Mouse (Mus musculus): ENCODE results near the gene Gm10065. TPM values are rescaled to one million over a fixed set of nuclear protein-coding genes. Genes with fewer than 3 reads are reported as not detected.
"Not testable (repeated sequence)": the region's sequence is repeated elsewhere in the genome, so short reads cannot be mapped to it uniquely, and the experiment has no call there.

Gene Gm10065
- polyA plus RNA-seq, 1 experiment from 2014 or later = not detected

DNA sequence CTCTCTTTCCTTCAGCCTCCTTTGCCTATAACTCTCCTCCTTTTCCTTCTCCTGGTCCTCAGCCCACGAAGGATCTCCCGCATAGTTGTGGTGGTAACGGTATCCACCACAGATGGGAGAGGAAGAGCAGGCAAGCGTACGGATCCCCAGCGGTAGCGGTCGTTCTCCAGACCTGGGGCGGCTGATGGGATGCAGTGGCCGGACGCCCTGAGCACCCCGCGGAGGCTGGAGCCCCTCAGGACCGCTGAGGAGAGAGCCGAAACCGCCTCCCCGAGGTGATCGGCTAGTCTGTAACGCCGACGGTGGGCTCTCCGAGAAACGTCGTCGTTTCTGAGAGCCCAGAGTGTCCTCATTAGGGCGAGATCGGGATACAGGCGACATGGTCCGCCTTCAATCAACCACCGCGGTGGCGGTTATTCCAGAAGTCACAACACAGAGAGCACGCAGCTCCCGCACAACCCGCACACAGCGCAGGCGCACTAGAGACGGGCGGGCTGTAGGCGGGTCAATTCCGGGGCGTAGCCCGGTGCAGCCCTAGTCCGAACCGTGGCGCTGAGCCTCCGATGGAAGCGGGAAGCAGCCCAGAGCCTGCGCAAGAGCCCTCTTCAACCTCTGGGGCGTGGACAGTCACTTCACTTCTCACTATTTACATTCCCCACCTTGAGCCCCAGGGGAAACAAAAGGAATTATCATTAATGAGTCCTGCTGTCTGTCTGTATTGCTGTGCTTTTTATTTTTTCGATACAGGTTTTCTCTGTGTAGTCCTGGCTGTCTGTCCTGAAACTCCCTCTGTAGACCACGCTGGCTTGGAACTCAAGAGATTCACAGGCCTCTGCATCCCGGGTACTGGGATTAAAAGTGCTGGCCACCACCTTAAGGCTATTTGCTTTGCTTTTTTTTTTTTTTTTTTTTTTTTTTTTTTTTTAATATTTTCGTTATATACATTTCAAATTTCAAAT is 10.9 kb downstream of the Gm10065 start, which contains the start of gene Nkapl:
Nkapl (minus strand) TSS at position 449 of the 959 bp plus-strand sequence.
- 1% methylated on average over 54 of the region's 54 CpGs for WGBS
- DNase-seq (ENCODE audit: low spot score) = peak; percentile 90
- H3K4me3 ChIP-seq (ENCODE audit: low read depth, low read length) = peak within 1 kb of the TSS; percentile 54
- H3K36me3 ChIP-seq (ENCODE audit: control insufficient read depth, insufficient read depth, low read length) = no peaks in the 10 kb centered on the region
- no peaks in the 10 kb centered on the region for H3K27me3 ChIP-seq (replicated peaks; ENCODE audit: control insufficient read depth, insufficient read depth, low read length)
- H3K4me1 ChIP-seq (ENCODE audit: control insufficient read depth, insufficient read depth, low read length) = no peaks in the 10 kb centered on the region; the same call in 1 of the 2 replicates
- peak within 1 kb of the TSS; percentile 66 for H3K4me2 ChIP-seq (ENCODE audit: low read length)
- no peaks in the 10 kb centered on the region for H3K9me3 ChIP-seq (replicated peaks; ENCODE audit: control insufficient read depth, low read length)
- ATAC-seq = peak; percentile 99
- H3K9ac ChIP-seq (ENCODE audit: low read length) = peak within 1 kb of the TSS; percentile 72
- H3K27ac ChIP-seq (ENCODE audit: low read depth, low read length) = no peak within 1 kb of the TSS

DNA sequence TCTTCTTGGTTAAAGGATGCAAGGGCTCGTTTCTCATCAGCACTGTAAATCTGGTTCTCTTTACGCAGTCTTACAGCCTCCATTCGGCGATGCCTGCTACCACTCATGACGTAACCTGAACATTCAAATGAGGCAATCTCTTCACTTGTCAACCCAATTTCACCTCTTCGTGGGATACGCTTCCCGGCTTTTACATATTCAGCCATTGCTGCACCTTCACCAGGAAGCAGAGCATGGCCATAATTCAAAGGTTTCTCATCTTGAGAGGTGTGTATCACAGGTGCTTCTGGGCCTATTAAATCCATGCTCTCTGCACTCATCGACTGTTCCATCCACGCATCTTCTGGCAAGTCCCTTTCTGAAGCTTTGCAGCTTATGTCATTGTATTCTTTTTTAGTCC is 11.9 kb downstream of the Gm10065 start:
- no peaks in the 10 kb centered on the region for H3K27me3 ChIP-seq (replicated peaks; ENCODE audit: control insufficient read depth, insufficient read depth, low read length)
- H3K9ac ChIP-seq (ENCODE audit: low read length) = no peak overlapping the region
- ATAC-seq (no peak), DNase-seq (ENCODE audit: low spot score) (no peak)
- no peaks in the 10 kb centered on the region; the same call in 1 of the 2 replicates for H3K4me1 ChIP-seq (ENCODE audit: control insufficient read depth, insufficient read depth, low read length)
- no peak overlapping the region; the same call in 1 of the 2 replicates for H3K4me2 ChIP-seq (ENCODE audit: low read length)
- H3K27ac ChIP-seq (ENCODE audit: low read depth, low read length) = no peak overlapping the region
- H3K4me3 ChIP-seq (ENCODE audit: low read depth, low read length) = no peak overlapping the region
- no peaks in the 10 kb centered on the region for H3K36me3 ChIP-seq (ENCODE audit: control insufficient read depth, insufficient read depth, low read length)
- 87% methylated on average over 10 of the region's 10 CpGs for WGBS
- no peaks in the 10 kb centered on the region for H3K9me3 ChIP-seq (replicated peaks; ENCODE audit: control insufficient read depth, low read length)

DNA sequence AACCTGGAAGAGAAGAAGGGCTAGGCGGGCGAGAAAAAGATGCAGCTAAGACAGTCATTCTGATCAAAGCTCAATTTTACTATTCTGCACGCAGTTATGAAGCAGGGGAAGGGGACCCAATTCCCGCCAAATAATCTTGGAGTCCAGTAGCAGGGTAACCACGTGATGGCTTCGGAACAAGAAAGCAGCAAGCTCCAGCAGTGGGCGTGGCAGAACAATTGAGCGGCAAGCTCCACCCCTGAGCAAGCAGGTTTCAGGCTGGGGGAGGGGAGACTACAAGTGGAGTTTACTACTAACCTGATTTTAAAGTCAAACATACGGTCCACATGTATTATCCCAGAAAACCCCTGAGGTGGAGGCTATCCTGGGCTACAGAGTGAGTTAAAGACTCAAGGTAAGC is 16.7 kb downstream of the Gm10065 start:
- H3K4me2 ChIP-seq (ENCODE audit: low read length); H3K27ac ChIP-seq (ENCODE audit: low read depth, low read length); H3K27me3 ChIP-seq (replicated peaks; ENCODE audit: control insufficient read depth, insufficient read depth, low read length); H3K4me3 ChIP-seq (ENCODE audit: low read depth, low read length); ATAC-seq; H3K9ac ChIP-seq (ENCODE audit: low read length); H3K9me3 ChIP-seq (replicated peaks; ENCODE audit: control insufficient read depth, low read length); H3K36me3 ChIP-seq (ENCODE audit: control insufficient read depth, insufficient read depth, low read length); DNase-seq (ENCODE audit: low spot score); H3K4me1 ChIP-seq (ENCODE audit: control insufficient read depth, insufficient read depth, low read length): not testable (repeated sequence)
- 52% methylated on average over 9 of the region's 9 CpGs for WGBS

DNA sequence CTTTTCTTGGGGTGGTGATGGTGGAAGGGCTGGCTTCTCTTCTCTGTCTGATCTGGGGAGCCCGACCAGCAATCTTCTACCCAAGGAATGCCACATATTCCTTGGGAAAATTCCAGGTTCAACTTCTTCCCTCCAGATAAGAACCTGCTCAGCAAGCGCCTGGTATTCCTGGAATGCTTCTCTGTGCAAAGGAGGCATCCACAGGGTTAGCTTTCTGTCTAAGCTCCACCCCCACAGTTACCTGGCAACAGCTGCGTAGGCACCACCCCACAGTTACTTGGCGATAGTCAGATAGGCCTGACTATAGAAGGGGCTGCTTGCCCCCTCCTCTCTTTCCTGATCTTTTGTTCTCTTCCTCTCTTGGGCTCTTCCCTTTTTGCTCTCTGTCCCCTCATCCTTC is 22.9 kb downstream of the Gm10065 start:
- Histone ChIP-seq H3K27ac (ENCODE audit: low read depth, low read length) (no peak overlapping the region), H3K4me1 (ENCODE audit: control insufficient read depth, insufficient read depth, low read length) (peaks cover 8% of the 10 kb centered on the region), H3K36me3 (ENCODE audit: control insufficient read depth, insufficient read depth, low read length) (peaks cover 3% of the 10 kb centered on the region; the same call in 1 of the 2 replicates), H3K9ac (ENCODE audit: low read length) (no peak overlapping the region), H3K4me2 (ENCODE audit: low read length) (no peak overlapping the region), H3K9me3 (replicated peaks; ENCODE audit: control insufficient read depth, low read length) (no peaks in the 10 kb centered on the region), H3K27me3 (replicated peaks; ENCODE audit: control insufficient read depth, insufficient read depth, low read length) (no peaks in the 10 kb centered on the region), H3K4me3 (ENCODE audit: low read depth, low read length) (no peak overlapping the region)
- ATAC-seq (no peak), DNase-seq (ENCODE audit: low spot score) (no peak)
- WGBS = 9% methylated on average over 4 of the region's 4 CpGs

DNA sequence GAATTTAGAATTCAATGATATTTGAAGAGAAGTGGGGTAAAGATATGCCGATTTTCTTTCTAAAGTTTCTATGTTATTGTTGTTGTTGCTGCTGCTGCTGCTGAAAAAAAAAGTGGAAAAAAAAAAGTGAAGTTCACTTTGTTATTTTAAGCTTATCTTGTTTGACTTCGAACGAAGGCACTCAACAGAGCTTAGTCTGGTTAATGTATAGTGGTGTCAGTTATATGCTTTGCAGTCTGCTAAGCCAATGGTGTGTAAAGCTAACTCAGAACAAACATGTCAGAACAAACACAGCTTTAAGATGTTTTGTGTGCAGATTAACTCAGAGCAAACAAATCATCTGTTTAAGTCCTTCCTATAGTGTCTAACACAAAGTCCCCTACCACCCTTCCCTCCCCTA is 25.1 kb downstream of the Gm10065 start:
- Histone ChIP-seq H3K27ac (ENCODE audit: low read depth, low read length) (no peak overlapping the region), H3K9me3 (replicated peaks; ENCODE audit: control insufficient read depth, low read length) (no peaks in the 10 kb centered on the region), H3K36me3 (ENCODE audit: control insufficient read depth, insufficient read depth, low read length) (peaks cover 5% of the 10 kb centered on the region), H3K9ac (ENCODE audit: low read length) (no peak overlapping the region), H3K4me3 (ENCODE audit: low read depth, low read length) (no peak overlapping the region), H3K27me3 (replicated peaks; ENCODE audit: control insufficient read depth, insufficient read depth, low read length) (no peaks in the 10 kb centered on the region), H3K4me2 (ENCODE audit: low read length) (no peak overlapping the region), H3K4me1 (ENCODE audit: control insufficient read depth, insufficient read depth, low read length) (peaks cover 8% of the 10 kb centered on the region)
- ATAC-seq (no peak), DNase-seq (ENCODE audit: low spot score) (no peak)
- WGBS = 97% methylated on average over 3 of the region's 3 CpGs

DNA sequence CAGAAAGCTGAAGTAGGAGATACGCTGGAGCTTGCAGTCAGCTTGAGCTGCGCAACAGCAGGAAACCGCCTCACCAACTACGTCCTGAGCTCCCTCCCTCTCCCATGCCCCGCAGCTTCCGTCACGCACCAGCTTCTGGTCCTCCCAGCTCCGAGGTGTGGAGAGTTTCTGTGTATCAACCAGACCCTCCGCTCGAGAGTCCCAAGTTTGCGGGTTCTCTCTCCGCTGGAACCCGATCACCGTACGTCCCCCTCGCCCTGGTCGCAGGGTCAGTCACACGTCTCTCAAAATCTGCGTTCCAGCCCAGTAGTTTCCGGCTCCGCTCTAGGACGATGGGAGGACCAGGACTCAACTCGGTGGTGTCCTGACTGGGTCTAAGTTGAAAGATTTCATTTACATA is 25.8 kb downstream of the Gm10065 start, which contains the start of gene Zscan26:
Zscan26 (minus strand) TSS at position 282 of the 400 bp plus-strand sequence.
- peak within 1 kb of the TSS; percentile 69 for H3K4me3 ChIP-seq (ENCODE audit: low read depth, low read length)
- peak within 1 kb of the TSS; percentile 76 for H3K4me2 ChIP-seq (ENCODE audit: low read length)
- DNase-seq (ENCODE audit: low spot score) = peak; percentile 89
- peak within 1 kb of the TSS; percentile 75 for H3K9ac ChIP-seq (ENCODE audit: low read length)
- peaks cover 8% of the 10 kb centered on the region for H3K4me1 ChIP-seq (ENCODE audit: control insufficient read depth, insufficient read depth, low read length)
- peak within 1 kb of the TSS; percentile 41 for H3K27ac ChIP-seq (ENCODE audit: low read depth, low read length)
- WGBS = 0% methylated on average over 23 of the region's 23 CpGs
- H3K36me3 ChIP-seq (ENCODE audit: control insufficient read depth, insufficient read depth, low read length) = peaks cover 10% of the 10 kb centered on the region
- no peaks in the 10 kb centered on the region for H3K9me3 ChIP-seq (replicated peaks; ENCODE audit: control insufficient read depth, low read length)
- no peaks in the 10 kb centered on the region for H3K27me3 ChIP-seq (replicated peaks; ENCODE audit: control insufficient read depth, insufficient read depth, low read length)
- peak; percentile 94 for ATAC-seq

DNA sequence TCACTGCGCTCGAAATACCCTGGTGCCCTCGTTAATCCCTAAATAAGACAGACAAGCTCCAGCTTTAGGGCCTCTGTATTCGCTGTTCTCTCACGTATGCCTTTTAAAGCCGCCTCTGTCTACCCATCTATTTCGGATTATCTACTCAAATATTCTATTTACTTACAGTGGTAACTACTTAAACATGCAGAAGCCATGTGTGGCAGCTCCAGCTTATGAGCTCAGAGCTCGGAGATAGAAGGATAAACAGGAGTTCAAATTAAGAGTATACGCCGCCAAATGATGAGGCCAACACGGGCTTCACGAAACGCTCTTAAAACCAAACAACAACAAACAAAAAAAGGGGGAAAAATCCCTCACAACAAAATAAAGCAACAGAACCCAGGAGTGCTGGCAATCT is 26.2 kb downstream of the Gm10065 start:
- Histone ChIP-seq H3K4me2 (ENCODE audit: low read length) (peak overlapping the region; percentile 76), H3K27ac (ENCODE audit: low read depth, low read length) (peak overlapping the region; percentile 41), H3K36me3 (ENCODE audit: control insufficient read depth, insufficient read depth, low read length) (peaks cover 13% of the 10 kb centered on the region), H3K27me3 (replicated peaks; ENCODE audit: control insufficient read depth, insufficient read depth, low read length) (no peaks in the 10 kb centered on the region), H3K9ac (ENCODE audit: low read length) (peak overlapping the region; percentile 75), H3K9me3 (replicated peaks; ENCODE audit: control insufficient read depth, low read length) (no peaks in the 10 kb centered on the region), H3K4me1 (ENCODE audit: control insufficient read depth, insufficient read depth, low read length) (peaks cover 8% of the 10 kb centered on the region), H3K4me3 (ENCODE audit: low read depth, low read length) (peak overlapping the region; percentile 69)
- DNase-seq (ENCODE audit: low spot score) (no peak), ATAC-seq (peak; percentile 26; the same call in 1 of the 2 replicates)
- under 1% methylated on average over 13 of the region's 13 CpGs for WGBS

DNA sequence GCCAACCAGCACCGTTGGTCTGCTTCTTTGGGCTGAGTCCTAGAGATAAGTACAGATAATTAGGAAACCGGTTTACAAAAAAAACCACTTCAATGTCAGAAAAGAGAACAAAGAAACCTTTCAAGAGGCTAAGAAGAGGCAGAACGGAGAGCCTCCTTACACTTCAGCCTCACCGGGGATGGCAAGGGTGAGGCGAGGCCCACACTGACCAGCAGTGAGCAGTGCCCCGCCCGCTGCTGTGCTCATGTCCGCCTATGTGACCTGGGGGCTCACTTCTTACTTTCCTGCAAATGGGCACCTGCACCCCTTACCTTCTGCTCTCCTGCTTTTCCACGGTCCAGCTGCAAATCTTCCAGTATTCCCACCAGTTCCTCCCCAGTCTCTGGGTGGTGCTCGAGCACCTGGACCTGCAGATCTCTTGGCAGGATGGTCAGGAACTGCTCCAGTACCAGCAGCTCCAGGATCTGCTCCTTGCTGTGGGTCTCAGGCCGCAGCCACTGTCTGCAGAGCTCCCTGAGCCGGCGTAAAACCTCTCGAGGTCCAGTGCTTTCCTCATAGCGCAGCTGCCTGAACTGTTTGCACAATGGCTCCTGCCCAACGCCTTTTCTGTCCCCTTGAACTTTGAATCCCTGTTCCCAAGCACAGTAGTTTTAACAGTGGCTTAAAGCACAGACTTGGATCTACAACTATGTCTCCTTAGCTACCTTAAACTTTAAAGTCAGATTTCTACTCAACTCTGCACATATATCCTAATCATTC is 31.2 kb downstream of the Gm10065 start:
- 80% methylated on average over 16 of the region's 16 CpGs for WGBS
- Histone ChIP-seq H3K4me2 (ENCODE audit: low read length) (no peak overlapping the region), H3K9ac (ENCODE audit: low read length) (no peak overlapping the region), H3K36me3 (ENCODE audit: control insufficient read depth, insufficient read depth, low read length) (peaks cover 59% of the 10 kb centered on the region), H3K4me1 (ENCODE audit: control insufficient read depth, insufficient read depth, low read length) (peaks cover 8% of the 10 kb centered on the region), H3K27ac (ENCODE audit: low read depth, low read length) (no peak overlapping the region), H3K27me3 (replicated peaks; ENCODE audit: control insufficient read depth, insufficient read depth, low read length) (no peaks in the 10 kb centered on the region), H3K4me3 (ENCODE audit: low read depth, low read length) (no peak overlapping the region), H3K9me3 (replicated peaks; ENCODE audit: control insufficient read depth, low read length) (no peaks in the 10 kb centered on the region)
- ATAC-seq (no peak), DNase-seq (ENCODE audit: low spot score) (no peak)
